Mouse (Mus musculus) forebrain, embryonic 16.5 days (tissue): ENCODE results near the gene Gm20388. TPM values are rescaled to one million over a fixed set of nuclear protein-coding genes. Genes with fewer than 3 reads are reported as not detected.

Source experiments
- ATAC-seq: fragments of 200-750 bp; cut with Nextera tagmentation; 2 replicates; pipeline ENCODE4 v1.8.0; 2017; ENCODE audit warnings: mild to moderate bottlenecking, moderate library complexity
- H3K27ac ChIP-seq: fragments of 300-500 bp; sonication (generic); 2 replicates; pipeline ENCODE4 v1.5.1; 2014; ENCODE audit warnings: low read length, control low read depth
- H3K27me3 ChIP-seq: fragments of 300-500 bp; sonication (generic); replicated peaks from 2 replicates; pipeline ENCODE4 v1.6.1; 2014; ENCODE audit warnings: low read length; ENCODE audit not compliant: control insufficient read depth, insufficient read depth
- H3K36me3 ChIP-seq: fragments of 300-500 bp; sonication (generic); 2 replicates; pipeline ENCODE4 v1.6.1; 2014; ENCODE audit not compliant: control insufficient read depth, insufficient read depth
- H3K4me1 ChIP-seq: fragments of 300-500 bp; sonication (generic); replicated peaks from 2 replicates; pipeline ENCODE4 v1.6.1; 2014; ENCODE audit warnings: low read length; ENCODE audit not compliant: control insufficient read depth, insufficient read depth
- H3K4me2 ChIP-seq: fragments of 300-500 bp; sonication (generic); 2 replicates; pipeline ENCODE4 v1.6.1; 2014; ENCODE audit warnings: mild to moderate bottlenecking, low read length, control low read depth
- H3K4me3 ChIP-seq: fragments of 300-500 bp; sonication (generic); replicated peaks from 2 replicates; pipeline ENCODE4 v1.5.1; 2014; ENCODE audit warnings: mild to moderate bottlenecking, low read length, control low read depth
- H3K9ac ChIP-seq: fragments of 300-500 bp; sonication (generic); replicated peaks from 2 replicates; pipeline ENCODE4 v1.6.1; 2014; ENCODE audit warnings: low read depth, low read length, control low read depth
- H3K9me3 ChIP-seq: fragments of 300-500 bp; sonication (generic); 2 replicates; pipeline ENCODE4 v1.6.1; 2016; ENCODE audit warnings: low read length; ENCODE audit not compliant: control insufficient read depth
- WGBS: fragments of 180-500 bp; shearing (Covaris S2); extraction: QIAGEN DNeasy Blood & Tissue Kit; methylation state at CpG from one replicate; pipeline ENCODE4 v1.1.7; 2014; 5-methylcytosine and 5-hydroxymethylcytosine counted together
- polyA plus RNA-seq: library from polyadenylated mRNA; unstranded; fragments of >200 nt; fragmentation: Nextera tagmentation; extraction: Ambion mirVana; gene quantifications from 2 replicates; pipeline ENCODE4 v1.2.1, GENCODE M21; 2015

Gene Gm20388
- polyA plus RNA-seq, 1 experiment from 2014 or later: 4.7 TPM

GRCm38 (mm10) chr8:120996905-120997581 lies 1086.4 kb downstream of the Gm20388 start:
- no peak overlapping the region for H3K27ac ChIP-seq
- H3K4me1 ChIP-seq: no peaks in the 10 kb centered on the region
- H3K9ac ChIP-seq: no peak overlapping the region
- H3K36me3 ChIP-seq: no peaks in the 10 kb centered on the region
- H3K4me2 ChIP-seq: no peak overlapping the region
- H3K27me3 ChIP-seq: no peaks in the 10 kb centered on the region
- WGBS: 58% methylated on average over 12 of the region's 12 CpGs
- H3K4me3 ChIP-seq: no peak overlapping the region
- no peak for ATAC-seq
- H3K9me3 ChIP-seq: no peaks in the 10 kb centered on the region

GRCm38 (mm10) chr8:120997926-120998325 lies 1087.3 kb downstream of the Gm20388 start:
- Histone ChIP-seq H3K4me1 (0 out of 2 replicates have a peak, but pooled peaks cover 3% of the 10 kb centered on the region), H3K9me3 (no peaks in the 10 kb centered on the region), H3K27me3 (no peaks in the 10 kb centered on the region), H3K9ac (no peak overlapping the region), H3K4me3 (no peak overlapping the region), H3K36me3 (no peaks in the 10 kb centered on the region), H3K27ac (no peak overlapping the region), H3K4me2 (no peak overlapping the region)
- ATAC-seq: no peak
- WGBS: 78% methylated on average over 9 of the region's 9 CpGs

- no peak overlapping the region for H3K9ac ChIP-seq
- ATAC-seq: no peak
- no peak overlapping the region for H3K4me2 ChIP-seq
- H3K27ac ChIP-seq: no peak overlapping the region
- H3K4me3 ChIP-seq: no peak overlapping the region
- 85% methylated on average over 14 of the region's 14 CpGs for WGBS
- H3K9me3 ChIP-seq: no peaks in the 10 kb centered on the region
- H3K4me1 ChIP-seq: 0 out of 2 replicates have a peak, but pooled peaks cover 5% of the 10 kb centered on the region
- no peaks in the 10 kb centered on the region for H3K27me3 ChIP-seq
- H3K36me3 ChIP-seq: no peaks in the 10 kb centered on the region
These were observed 1088.3 kb downstream of the Gm20388 start for GRCm38 (mm10) chr8:120998966-120999365.

- H3K27ac ChIP-seq: no peak overlapping the region
- 77% methylated on average over 12 of the region's 12 CpGs for WGBS
- H3K4me2 ChIP-seq: no peak overlapping the region
- 0 out of 2 replicates have a peak, but pooled peaks cover 5% of the 10 kb centered on the region for H3K4me1 ChIP-seq
- H3K9me3 ChIP-seq: peaks cover 8% of the 10 kb centered on the region
- ATAC-seq: no peak
- H3K27me3 ChIP-seq: no peaks in the 10 kb centered on the region
- H3K36me3 ChIP-seq: no peaks in the 10 kb centered on the region
- H3K9ac ChIP-seq: no peak overlapping the region
- no peak overlapping the region for H3K4me3 ChIP-seq
These were observed 1091.3 kb downstream of the Gm20388 start for GRCm38 (mm10) chr8:121001951-121002350.

GRCm38 (mm10) chr8:121002871-121003539 lies 1092.4 kb downstream of the Gm20388 start:
- H3K4me3 ChIP-seq: no peak overlapping the region
- H3K4me1 ChIP-seq: 0 out of 2 replicates have a peak, but pooled peaks cover 5% of the 10 kb centered on the region
- no peaks in the 10 kb centered on the region for H3K36me3 ChIP-seq
- no peak overlapping the region for H3K27ac ChIP-seq
- no peak overlapping the region for H3K9ac ChIP-seq
- no peak overlapping the region for H3K4me2 ChIP-seq
- H3K9me3 ChIP-seq: peaks cover 8% of the 10 kb centered on the region
- 41% methylated on average over 17 of the region's 17 CpGs for WGBS
- no peak for ATAC-seq
- H3K27me3 ChIP-seq: no peaks in the 10 kb centered on the region

GRCm38 (mm10) chr8:121003639-121004038 lies 1093.0 kb downstream of the Gm20388 start:
- H3K27me3 ChIP-seq: no peaks in the 10 kb centered on the region
- WGBS: 62% methylated on average over 2 of the region's 2 CpGs
- H3K9ac ChIP-seq: no peak overlapping the region
- peaks cover 8% of the 10 kb centered on the region for H3K9me3 ChIP-seq
- no peak overlapping the region for H3K4me3 ChIP-seq
- no peak overlapping the region for H3K27ac ChIP-seq
- no peaks in the 10 kb centered on the region for H3K36me3 ChIP-seq
- no peak overlapping the region for H3K4me2 ChIP-seq
- H3K4me1 ChIP-seq: 0 out of 2 replicates have a peak, but pooled peaks cover 5% of the 10 kb centered on the region
- no peak for ATAC-seq

GRCm38 (mm10) chr8:121013318-121013717 lies 1102.7 kb downstream of the Gm20388 start:
- Histone ChIP-seq H3K27ac (no peak overlapping the region), H3K36me3 (no peaks in the 10 kb centered on the region), H3K27me3 (peaks cover 3% of the 10 kb centered on the region; the same call in 1 of the 2 replicates), H3K4me2 (no peak overlapping the region), H3K4me3 (no peak overlapping the region), H3K9ac (no peak overlapping the region), H3K9me3 (no peaks in the 10 kb centered on the region), H3K4me1 (no peaks in the 10 kb centered on the region)
- 35% methylated on average over 6 of the region's 6 CpGs for WGBS
- no peak for ATAC-seq

- 86% methylated on average over 17 of the region's 17 CpGs for WGBS
- no peak overlapping the region for H3K4me2 ChIP-seq
- no peaks in the 10 kb centered on the region for H3K9me3 ChIP-seq
- H3K27ac ChIP-seq: no peak overlapping the region
- H3K27me3 ChIP-seq: peaks cover 3% of the 10 kb centered on the region; the same call in 1 of the 2 replicates
- no peak for ATAC-seq
- H3K4me1 ChIP-seq: no peaks in the 10 kb centered on the region
- H3K9ac ChIP-seq: no peak overlapping the region
- no peaks in the 10 kb centered on the region for H3K36me3 ChIP-seq
- H3K4me3 ChIP-seq: no peak overlapping the region
These were observed 1106.0 kb downstream of the Gm20388 start for GRCm38 (mm10) chr8:121016621-121017020.

GRCm38 (mm10) chr8:121018236-121018635 lies 1107.6 kb downstream of the Gm20388 start:
- no peak overlapping the region for H3K4me2 ChIP-seq
- H3K27ac ChIP-seq: no peak overlapping the region
- 83% methylated on average over 10 of the region's 10 CpGs for WGBS
- H3K4me3 ChIP-seq: no peak overlapping the region
- no peaks in the 10 kb centered on the region for H3K36me3 ChIP-seq
- no peak overlapping the region for H3K9ac ChIP-seq
- no peaks in the 10 kb centered on the region for H3K4me1 ChIP-seq
- peaks cover 3% of the 10 kb centered on the region; the same call in 1 of the 2 replicates for H3K27me3 ChIP-seq
- ATAC-seq: no peak
- H3K9me3 ChIP-seq: no peaks in the 10 kb centered on the region
